Mouse (Mus musculus) G1E (cell line): ENCODE results near the gene Scn1b. TPM values are rescaled to one million over a fixed set of nuclear protein-coding genes. Genes with fewer than 3 reads are reported as not detected.

ENCODE experiments used
- ATAC-seq: 2 replicates; pipeline ENCODE4 v1.8.0; 2016; ENCODE audit warnings: mild to moderate bottlenecking; ENCODE audit not compliant: insufficient number of reproducible peaks, poor library complexity, low FRiP score, severe bottlenecking; ENCODE audit errors: extremely low read depth
- DNase-seq: peaks from one replicate; pipeline ENCODE4 v3.0.0; 2012; ENCODE audit warnings: low spot score
- H3K27me3 ChIP-seq: 2 replicates; pipeline ENCODE4 v1.6.1; 2012; ENCODE audit warnings: mild to moderate bottlenecking, low read length, inconsistent platforms; ENCODE audit not compliant: insufficient read depth
- H3K36me3 ChIP-seq: replicated peaks from 2 replicates; pipeline ENCODE3; 2012; ENCODE audit warnings: mild to moderate bottlenecking, inconsistent platforms
- H3K4me1 ChIP-seq: 2 replicates; pipeline ENCODE4 v1.6.1; 2012; ENCODE audit warnings: low read depth, low read length, inconsistent platforms, mixed read lengths; ENCODE audit not compliant: insufficient read depth
- H3K4me3 ChIP-seq: 2 replicates; pipeline ENCODE4 v1.5.1; 2012; ENCODE audit warnings: low read depth, mild to moderate bottlenecking, inconsistent platforms, low read length, moderate library complexity, mixed read lengths
- H3K9me3 ChIP-seq: replicated peaks from 2 replicates; pipeline ENCODE4 v1.6.1; 2012; ENCODE audit warnings: inconsistent platforms
- CTCF ChIP-seq: IDR thresholded peaks from 2 replicates; pipeline ENCODE4 v1.5.1; 2012; ENCODE audit warnings: low read depth, low read length, inconsistent platforms, mixed read lengths
- GATA1 ChIP-seq: IDR thresholded peaks from 2 replicates; pipeline ENCODE4 v1.6.1; 2012; ENCODE audit warnings: borderline replicate concordance, low read length, inconsistent platforms, mixed read lengths
- GATA2 ChIP-seq: IDR thresholded peaks from 2 replicates; pipeline ENCODE4 v1.6.1; 2012; ENCODE audit warnings: low read depth, low read length, inconsistent platforms, borderline replicate concordance
- POLR2AphosphoS5 ChIP-seq: IDR thresholded peaks from 2 replicates; pipeline ENCODE4 v1.6.1; 2012; ENCODE audit warnings: low read depth, low read length, inconsistent platforms; ENCODE audit not compliant: insufficient replicate concordance
- TAL1 ChIP-seq: conservative IDR thresholded peaks from 2 replicates; pipeline ENCODE4 v1.6.1; 2012; ENCODE audit warnings: low read depth, low read length, inconsistent platforms, mixed read lengths
- polyA plus RNA-seq: library from polyadenylated mRNA; stranded (reverse); fragments of >175 nt; gene quantifications from 2 replicates; pipeline ENCODE4 v1.2.3, GENCODE M21; 2012
- total RNA-seq, 2 experiments: library from RNA; stranded (forward) in 1 of 2; stranded (reverse) in 1 of 2; fragments of 200-1000 nt in 1 of 2; fragments of >200 nt in 1 of 2; fragmentation: Nextera tagmentation in 1 of 2; gene quantifications; 2 replicates each; pipeline ENCODE4 v1.2.3; 2014 to 2017

Gene Scn1b
- total and polyA plus RNA-seq, 3 experiments = not detected

GRCm38 (mm10) chr7:31128157-31128705 is 1.4 kb upstream of the Scn1b start:
- H3K4me3 ChIP-seq = no peak overlapping the region
- peaks cover 53% of the 10 kb centered on the region for H3K36me3 ChIP-seq
- H3K27me3 ChIP-seq = no peaks in the 10 kb centered on the region
- TF ChIP-seq GATA1 (no peak), TAL1 (no peak), POLR2AphosphoS5 (no peak), CTCF (no peak), GATA2 (no peak)
- DNase-seq (no peak), ATAC-seq (no peak)
- H3K9me3 ChIP-seq = peaks cover 55% of the 10 kb centered on the region
- H3K4me1 ChIP-seq = no peaks in the 10 kb centered on the region

GRCm38 (mm10) chr7:31126211-31126751 is 522 bp downstream of the Scn1b start:
- DNase-seq (no peak), ATAC-seq (no peak)
- Histone ChIP-seq H3K4me3 (no peak overlapping the region), H3K27me3 (no peaks in the 10 kb centered on the region), H3K4me1 (no peaks in the 10 kb centered on the region), H3K9me3 (peaks cover 45% of the 10 kb centered on the region), H3K36me3 (peaks cover 33% of the 10 kb centered on the region)
- no peak for TF ChIP-seq GATA2
- TF ChIP-seq TAL1 = no peak
- no peak for TF ChIP-seq POLR2AphosphoS5

DNA sequence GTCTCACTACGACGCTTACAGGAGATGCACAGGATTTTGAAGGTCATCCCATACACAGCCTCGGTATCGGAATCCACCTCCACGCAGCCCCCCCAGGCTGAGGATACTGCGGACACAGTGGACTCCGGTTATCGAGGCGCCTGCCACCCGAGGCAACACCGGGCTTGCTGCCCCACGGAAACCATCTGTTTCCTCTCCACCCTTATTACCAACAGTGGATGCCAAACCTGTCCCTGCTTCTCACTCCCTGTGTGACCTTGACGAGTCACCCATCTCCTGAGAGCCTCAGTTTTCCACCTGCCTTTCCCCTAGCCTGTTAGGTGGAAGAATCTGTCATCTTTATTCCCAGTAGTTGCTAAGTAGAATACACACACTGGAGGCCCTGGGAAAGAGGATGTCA is 1.7 kb downstream of the Scn1b start:
- ATAC-seq (no peak), DNase-seq (no peak)
- H3K27me3 ChIP-seq = no peaks in the 10 kb centered on the region
- no peaks in the 10 kb centered on the region for H3K4me1 ChIP-seq
- H3K36me3 ChIP-seq = peaks cover 22% of the 10 kb centered on the region
- TF ChIP-seq GATA2 (no peak), POLR2AphosphoS5 (no peak), TAL1 (no peak), CTCF (no peak), GATA1 (no peak)
- H3K4me3 ChIP-seq = no peak overlapping the region
- peaks cover 45% of the 10 kb centered on the region for H3K9me3 ChIP-seq

- Histone ChIP-seq H3K36me3 (peaks cover 14% of the 10 kb centered on the region), H3K4me1 (no peaks in the 10 kb centered on the region), H3K27me3 (no peaks in the 10 kb centered on the region; the same call in 1 of the 2 replicates), H3K4me3 (no peak overlapping the region), H3K9me3 (peaks cover 47% of the 10 kb centered on the region)
- no peak for DNase-seq
- TF ChIP-seq TAL1 (no peak), CTCF (no peak), GATA1 (no peak), POLR2AphosphoS5 (no peak), GATA2 (no peak)
- ATAC-seq = no peak
Measured at GRCm38 (mm10) chr7:31124381-31124780, 2.4 kb downstream of the Scn1b start.

DNA sequence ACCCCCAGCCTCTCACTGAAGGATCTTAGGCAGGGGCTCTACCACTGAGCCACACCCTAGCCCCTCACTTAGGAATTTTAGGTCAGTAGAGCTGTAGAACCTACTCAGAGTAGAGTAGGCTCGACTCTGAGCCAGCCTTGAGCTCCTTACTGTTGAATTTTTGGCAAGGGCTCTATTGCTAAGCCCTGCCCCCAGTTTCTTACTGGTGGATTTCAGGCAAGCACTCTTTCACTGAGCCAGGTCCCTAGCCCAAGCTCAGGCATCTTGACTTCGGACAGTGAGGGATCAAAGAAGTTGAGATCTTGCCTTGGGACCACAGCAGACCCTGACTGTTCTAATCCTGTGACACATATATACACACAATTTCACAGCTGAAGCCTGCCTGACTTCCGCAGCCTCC is 3.1 kb downstream of the Scn1b start:
- ATAC-seq = no peak
- Histone ChIP-seq H3K4me1 (no peaks in the 10 kb centered on the region), H3K4me3 (no peak overlapping the region), H3K27me3 (no peaks in the 10 kb centered on the region; the same call in 1 of the 2 replicates), H3K36me3 (peaks cover 8% of the 10 kb centered on the region), H3K9me3 (peaks cover 50% of the 10 kb centered on the region)
- no peak for DNase-seq
- no peak for TF ChIP-seq TAL1
- TF ChIP-seq POLR2AphosphoS5 = no peak
- TF ChIP-seq GATA2 = no peak

DNA sequence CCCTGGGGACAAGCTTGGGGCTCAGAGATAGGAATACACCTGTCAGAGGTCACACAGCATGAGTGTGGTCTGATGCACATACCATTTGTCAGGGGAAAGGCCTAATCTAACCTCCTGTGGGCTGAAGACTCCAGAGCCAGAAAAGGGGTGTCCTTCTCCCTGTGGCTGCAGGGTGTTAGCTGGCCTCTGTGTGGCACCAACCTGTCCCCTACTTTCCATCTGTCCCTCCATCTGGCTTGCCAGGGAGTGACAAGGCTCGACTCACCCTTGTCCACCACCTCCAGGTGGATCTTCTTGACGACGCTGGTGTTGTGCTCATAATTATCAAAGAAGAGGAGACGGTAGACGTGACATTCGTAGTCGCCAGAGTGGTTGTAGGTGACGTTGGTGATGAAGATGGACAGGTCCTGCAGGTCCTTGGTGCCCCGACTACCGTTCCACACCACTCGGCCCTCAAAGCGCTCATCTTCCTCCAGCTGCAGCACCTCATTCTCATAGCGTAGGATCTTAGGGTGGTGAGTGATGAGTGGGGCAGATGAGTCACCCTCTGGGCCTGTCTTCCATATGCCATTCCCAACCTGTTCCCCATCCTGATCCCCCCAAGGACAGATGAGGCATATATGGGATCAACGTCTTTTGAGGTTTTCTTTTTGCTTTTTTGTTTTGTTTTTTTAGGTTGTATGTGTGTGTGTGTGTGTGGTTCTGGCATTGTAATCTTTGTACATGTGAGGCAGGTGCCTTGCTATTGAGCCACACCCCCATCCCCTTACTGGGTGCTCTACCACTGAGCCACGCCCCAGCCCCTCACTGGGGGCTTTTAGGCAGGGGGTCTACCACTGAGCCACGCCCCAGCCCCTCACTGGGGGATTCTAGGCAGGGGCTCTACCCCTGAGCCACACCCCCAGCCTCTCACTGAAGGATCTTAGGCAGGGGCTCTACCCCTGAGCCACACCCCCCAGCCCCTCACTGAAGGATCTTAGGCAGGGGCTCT is 3.9 kb downstream of the Scn1b start:
- H3K27me3 ChIP-seq = no peaks in the 10 kb centered on the region; the same call in 1 of the 2 replicates
- DNase-seq = no peak
- H3K36me3 ChIP-seq = peaks cover under 1% of the 10 kb centered on the region
- H3K4me1 ChIP-seq = no peaks in the 10 kb centered on the region
- H3K4me3 ChIP-seq = no peak overlapping the region
- peaks cover 47% of the 10 kb centered on the region for H3K9me3 ChIP-seq
- no peak for TF ChIP-seq GATA1
- no peak for TF ChIP-seq POLR2AphosphoS5
- TF ChIP-seq TAL1 = no peak
- no peak for ATAC-seq
